Mouse (Mus musculus): ENCODE measurements around the gene Tshr.
"Not testable (repeated sequence)": the region's sequence is repeated elsewhere in the genome, so short reads cannot be mapped to it uniquely, and the experiment has no call there.

Tshr gene

DNA sequence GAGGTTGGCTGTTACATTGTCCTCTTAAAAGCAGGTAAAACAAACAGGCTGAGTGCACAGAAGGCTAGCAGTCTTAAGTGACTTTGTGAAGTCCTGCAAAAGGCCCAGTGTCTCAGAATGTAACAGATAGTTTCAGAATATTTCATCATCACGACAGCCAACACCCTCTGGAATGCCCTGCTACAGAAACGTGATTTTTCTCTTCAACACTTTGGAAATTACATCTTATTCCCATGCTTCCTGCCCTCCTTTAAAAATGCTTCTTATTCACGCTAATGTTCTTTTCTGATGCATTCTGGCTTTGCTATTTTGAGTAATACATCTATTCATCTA lies 111.8 kb downstream of the Tshr start:
- DNase-seq (ENCODE audit: low spot score): no peak

- no peak for DNase-seq (ENCODE audit: low spot score)
Measured at GRCm38 (mm10) chr12:91500475-91500874, 116.1 kb downstream of the Tshr start.

- DNase-seq (ENCODE audit: low spot score): no peak
Measured at GRCm38 (mm10) chr12:91511766-91512165, 127.4 kb downstream of the Tshr start.

- DNase-seq (ENCODE audit: low spot score): no peak
Measured at GRCm38 (mm10) chr12:91513980-91514379, 129.6 kb downstream of the Tshr start.

- DNase-seq (ENCODE audit: low spot score): no peak
Measured at GRCm38 (mm10) chr12:91517808-91518207, 133.4 kb downstream of the Tshr start.

DNA sequence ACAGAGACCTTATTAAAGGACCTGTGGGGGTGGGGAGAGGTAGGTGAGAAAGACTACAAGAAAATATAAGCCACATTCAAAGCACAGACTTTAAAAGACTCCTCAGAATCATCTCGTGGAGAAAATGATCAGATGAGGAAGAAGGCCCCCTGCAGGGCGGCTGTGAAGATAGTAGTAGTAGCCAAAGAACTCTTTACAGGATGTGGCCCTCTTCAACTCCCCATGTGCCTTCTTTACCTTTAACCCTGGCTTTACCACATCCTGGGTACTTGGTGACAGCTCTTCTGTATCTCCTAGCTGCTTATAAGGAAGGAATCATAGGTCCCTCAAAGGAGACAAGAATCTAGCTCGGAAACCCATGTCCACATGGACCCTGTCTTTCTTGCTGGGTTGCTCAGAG lies 139.3 kb downstream of the Tshr start:
- DNase-seq (ENCODE audit: low spot score): no peak

- DNase-seq (ENCODE audit: low spot score): no peak
Measured at GRCm38 (mm10) chr12:91534514-91534913, 150.2 kb downstream of the Tshr start.

- DNase-seq (ENCODE audit: low spot score): no peak
Measured at GRCm38 (mm10) chr12:91540202-91540601, 155.8 kb downstream of the Tshr start.

DNA sequence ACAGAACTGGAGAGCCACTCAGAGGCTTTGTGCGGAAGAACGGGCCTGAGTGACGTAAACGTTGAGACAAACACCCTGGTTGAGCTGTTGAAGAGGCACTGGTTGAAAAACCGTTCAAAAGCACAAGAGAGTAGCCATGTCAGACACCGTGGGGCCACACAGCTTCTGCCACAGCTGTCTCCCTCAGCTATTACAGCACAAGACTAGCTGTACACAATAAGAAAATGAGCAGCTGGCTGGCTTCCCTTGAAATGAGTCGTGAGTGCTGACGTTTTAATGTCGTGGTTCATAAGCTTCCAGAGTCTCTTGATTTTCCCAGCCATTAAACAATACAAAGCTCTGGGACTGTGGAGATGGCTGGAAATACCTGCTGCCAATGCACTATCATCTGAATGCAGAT lies 165.1 kb downstream of the Tshr start:
- DNase-seq (ENCODE audit: low spot score): no peak

- DNase-seq (ENCODE audit: low spot score): peak; percentile 19
Measured at GRCm38 (mm10) chr12:91551773-91552526, 167.6 kb downstream of the Tshr start.

DNA sequence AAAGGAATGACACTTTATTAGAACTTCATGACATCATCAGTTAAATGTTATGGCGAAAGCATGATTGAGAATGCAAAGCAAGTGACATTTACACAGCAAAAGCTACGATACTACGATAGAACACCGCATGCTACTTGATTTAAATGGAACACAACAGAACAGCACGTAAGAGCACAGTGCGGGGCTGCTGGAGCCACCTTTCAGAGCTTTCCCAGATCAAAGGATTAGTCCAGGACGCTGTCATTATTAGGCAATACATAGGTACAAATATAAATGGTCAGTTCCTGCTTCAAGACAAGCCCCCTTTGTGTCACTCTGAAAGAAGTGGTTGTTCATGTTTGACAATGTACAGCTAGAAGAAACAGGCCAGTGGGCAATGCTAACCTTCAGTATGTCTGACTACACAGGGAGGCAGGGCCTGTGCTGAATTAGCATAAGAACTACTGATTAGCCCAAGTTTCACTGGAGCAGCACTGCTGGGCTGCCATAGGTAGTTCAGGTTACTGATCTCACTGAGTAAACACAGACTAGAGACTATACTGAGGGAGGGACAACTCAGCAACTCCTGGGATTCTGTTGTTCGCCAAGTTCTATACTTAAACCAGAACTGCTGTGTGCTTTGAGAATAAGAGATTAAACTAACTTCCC lies 173.1 kb downstream of the Tshr start:
- not testable (repeated sequence) for DNase-seq (ENCODE audit: low spot score)

DNA sequence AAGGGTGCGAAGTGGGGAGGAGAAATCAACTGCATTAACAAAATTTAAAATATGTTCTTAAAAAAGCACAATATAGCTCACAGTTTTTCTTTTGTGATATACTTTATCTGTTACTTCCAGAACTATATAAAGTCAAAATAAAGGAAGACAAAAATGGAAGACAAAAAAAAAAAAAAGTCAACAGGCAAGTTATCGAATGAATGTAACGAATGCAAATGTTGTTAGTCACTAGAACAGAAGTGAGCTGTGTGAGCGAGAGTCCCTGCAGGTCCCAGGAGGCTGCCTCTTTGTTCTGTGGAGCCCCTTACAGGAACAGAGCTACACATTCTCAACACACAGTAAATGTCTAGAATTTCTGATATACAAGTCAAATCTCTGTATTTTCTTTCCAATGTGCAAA lies 173.8 kb downstream of the Tshr start:
- not testable (repeated sequence) for DNase-seq (ENCODE audit: low spot score)

- no peak for DNase-seq (ENCODE audit: low spot score)
Measured at GRCm38 (mm10) chr12:91567145-91567544, 182.8 kb downstream of the Tshr start.

DNA sequence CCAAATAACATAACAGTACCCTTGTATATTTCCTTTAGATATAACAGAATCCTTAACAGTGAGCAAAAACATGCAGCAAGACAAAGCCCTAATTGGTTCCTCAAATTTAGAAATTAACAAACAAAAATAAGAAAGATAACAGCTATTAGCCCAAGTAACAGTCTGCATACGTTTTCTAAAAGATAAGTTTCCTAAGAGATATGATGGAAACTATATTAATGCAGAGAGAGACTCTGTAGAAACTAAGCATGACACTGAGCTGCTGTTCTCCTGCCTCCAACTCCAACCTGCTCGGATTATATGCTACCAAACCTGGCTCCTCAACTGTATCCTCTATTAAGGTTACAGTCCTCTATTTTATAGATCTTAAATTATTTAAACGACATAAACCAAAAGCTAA lies 184.9 kb downstream of the Tshr start:
- no peak for DNase-seq (ENCODE audit: low spot score)

DNA sequence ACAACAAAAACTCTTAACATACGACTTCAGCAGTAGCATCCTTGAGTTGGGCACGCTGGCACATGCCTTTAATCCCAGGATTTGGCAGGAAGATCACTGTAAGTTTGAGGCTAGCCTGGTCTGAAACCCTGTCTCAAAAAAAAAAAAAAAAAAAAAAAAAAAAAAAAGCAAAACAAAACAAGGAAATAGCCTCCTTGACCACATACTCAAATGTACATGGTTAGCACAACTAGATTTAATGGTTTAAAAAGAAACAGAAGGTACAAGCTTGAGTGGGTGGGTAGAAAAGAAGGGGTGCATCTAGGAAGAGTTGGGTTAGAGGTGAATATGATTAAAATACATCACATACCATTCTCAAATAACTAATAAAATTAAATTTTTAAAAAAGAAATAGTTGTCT lies 187.3 kb downstream of the Tshr start:
- DNase-seq (ENCODE audit: low spot score): no peak

- no peak for DNase-seq (ENCODE audit: low spot score)
Measured at GRCm38 (mm10) chr12:91579665-91580064, 195.3 kb downstream of the Tshr start.

DNA sequence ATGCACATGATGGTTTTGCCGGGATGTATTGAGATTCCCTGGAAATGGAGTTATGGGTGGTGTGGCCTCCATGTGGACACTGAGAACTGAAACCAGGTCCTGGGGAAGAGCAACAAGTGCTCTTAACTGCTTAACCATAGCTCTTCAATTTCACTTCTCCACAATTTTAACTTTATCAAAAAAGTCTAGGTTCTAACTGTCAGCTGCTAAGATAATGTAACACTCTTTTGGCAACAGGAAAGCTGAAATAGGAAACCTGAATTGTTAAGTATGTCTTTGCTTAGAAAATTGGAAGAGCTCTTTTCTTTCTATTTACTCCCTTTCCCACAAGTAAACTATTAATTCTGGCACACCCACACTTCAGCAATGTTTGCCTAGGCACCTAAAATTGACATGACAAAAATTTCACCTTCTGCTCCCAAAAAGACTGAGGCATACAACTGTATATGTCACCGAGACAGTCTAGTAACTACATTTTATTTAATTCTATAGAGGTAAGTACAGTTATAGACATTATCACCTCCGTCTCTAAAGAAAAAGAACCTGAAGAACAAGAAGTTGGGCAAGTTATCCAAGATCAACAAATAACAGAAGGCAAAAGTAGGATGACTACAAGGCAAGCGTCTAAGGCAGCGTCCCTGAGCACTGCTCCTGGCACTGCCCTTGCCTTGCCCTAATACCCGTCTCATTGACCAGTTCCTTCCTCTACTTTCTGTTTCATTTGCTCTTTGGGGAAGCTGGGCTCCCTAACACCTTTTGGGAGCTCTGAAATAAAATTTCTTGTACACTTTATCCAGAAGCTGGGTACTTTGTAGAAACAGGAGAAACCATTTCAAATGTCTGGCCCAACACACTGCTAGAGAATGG lies 197.1 kb downstream of the Tshr start:
- DNase-seq (ENCODE audit: low spot score): no peak

DNA sequence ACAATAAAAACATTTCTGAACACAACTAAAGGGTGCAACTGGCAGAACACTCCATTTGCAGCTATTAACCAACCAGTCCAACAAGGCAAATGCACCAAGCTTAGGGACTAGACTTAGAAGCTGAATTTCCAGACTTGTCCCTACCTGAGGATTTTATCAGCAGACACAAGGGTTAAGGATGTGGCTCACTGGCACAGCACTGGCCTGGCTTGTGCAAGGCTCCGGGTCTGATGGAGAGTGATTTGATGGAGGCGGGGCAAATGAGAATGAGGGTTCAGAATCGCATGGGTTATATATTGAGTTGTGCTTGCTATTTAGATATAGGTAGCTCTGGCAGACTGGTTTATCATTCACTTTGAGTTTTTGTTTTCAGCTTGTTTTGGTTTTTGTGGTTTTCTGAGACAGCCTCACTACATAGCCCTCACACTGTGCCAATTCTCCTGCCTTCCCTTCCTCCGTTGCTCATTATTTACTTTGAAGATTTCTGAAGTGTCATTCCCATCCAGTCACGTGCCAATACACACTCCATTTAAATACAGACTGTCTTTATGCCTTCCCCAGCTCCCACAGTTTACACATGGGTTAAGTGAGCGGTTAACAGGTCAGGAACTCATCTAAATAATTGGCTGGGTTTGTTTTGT lies 198.1 kb downstream of the Tshr start:
- no peak for DNase-seq (ENCODE audit: low spot score)

- no peak for DNase-seq (ENCODE audit: low spot score)
Measured at GRCm38 (mm10) chr12:91583409-91583808, 199.0 kb downstream of the Tshr start.

GRCm38 (mm10) chr12:91585206-91585605 lies 200.8 kb downstream of the Tshr start:
- no peak for DNase-seq (ENCODE audit: low spot score)

DNA sequence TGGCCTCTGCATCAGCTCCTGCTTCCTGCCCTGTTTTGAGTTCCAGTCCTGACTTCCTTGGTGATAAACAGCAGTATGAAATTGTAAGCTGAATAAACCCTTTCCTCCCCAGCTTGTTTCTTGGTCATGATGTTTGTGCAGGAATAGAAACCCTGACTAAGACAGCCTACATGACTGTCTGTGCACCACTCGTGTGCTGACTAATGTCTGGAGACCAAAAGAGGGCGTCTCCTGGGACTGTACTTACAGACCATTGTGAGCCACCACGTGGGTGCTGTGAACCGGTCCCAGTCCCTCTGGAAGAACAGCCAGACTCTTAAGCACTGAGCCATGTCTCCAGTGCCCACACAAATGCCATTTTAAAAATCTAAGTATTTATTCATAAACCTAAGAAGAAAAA lies 201.5 kb downstream of the Tshr start:
- DNase-seq (ENCODE audit: low spot score): not testable (repeated sequence)

DNA sequence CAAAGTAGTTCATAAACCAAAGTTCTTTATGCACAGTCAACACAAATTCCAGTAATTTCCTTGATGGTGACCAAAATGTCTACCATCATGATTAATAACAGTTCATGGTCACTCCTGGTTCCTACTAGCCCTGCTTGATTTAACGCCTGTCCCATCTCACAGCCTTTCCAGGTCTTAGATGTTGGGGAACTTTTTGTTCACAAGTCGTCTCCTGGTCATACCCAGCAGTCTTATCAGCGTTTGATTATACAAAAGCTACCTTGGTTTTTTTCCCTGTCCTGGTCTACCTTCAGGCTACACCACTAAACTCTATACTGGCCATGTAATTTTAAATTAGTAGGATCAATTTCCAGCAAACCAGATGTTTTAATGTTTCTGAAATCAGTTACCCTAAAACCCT lies 202.7 kb downstream of the Tshr start:
- DNase-seq (ENCODE audit: low spot score): no peak
